Mouse (Mus musculus): Measurements from ENCODE around the gene Vmn1r21.

GRCm38 (mm10) chr6:57859043-57860042 lies 9.2 kb upstream of the Vmn1r21 start:
- TF ChIP-seq CTCF (IDR thresholded peaks at IDR 0.05; ENCODE audit: low read depth, low read length) (peak; percentile 43; the same call in 1 of the 2 replicates), TAL1 (conservative IDR thresholded peaks at IDR 0.05; ENCODE audit: low read depth, low read length) (no peak), GATA1 (IDR thresholded peaks at IDR 0.05; ENCODE audit: borderline replicate concordance, low read length) (no peak)

Measured in G1E (cell line).